Mouse (Mus musculus) hindbrain, embryonic 11.5 days (tissue): Measurements from ENCODE around the gene Trpc3. TPM values are rescaled to one million over a fixed set of nuclear protein-coding genes. Genes with fewer than 3 reads are reported as not detected.
A peak's percentile ranks its signal among the peaks of the same experiment; 100 is the strongest.
"Not testable (repeated sequence)": the region's sequence is repeated elsewhere in the genome, so short reads cannot be mapped to it uniquely, and the experiment has no call there.

Experiments used
- ATAC-seq: fragments of 200-750 bp; cut with Nextera tagmentation; 2 replicates; pipeline ENCODE4 v1.8.0; 2017; ENCODE audit warnings: mild to moderate bottlenecking, moderate TSS enrichment, moderate library complexity; ENCODE audit not compliant: low FRiP score
- DNase-seq: peaks from one replicate; pipeline ENCODE4 v3.0.0-alpha.2; 2015; ENCODE audit warnings: low spot score
- H3K27ac ChIP-seq: fragments of 300-500 bp; sonication (generic); 2 replicates; pipeline ENCODE4 v1.5.1; 2014; ENCODE audit warnings: mild to moderate bottlenecking, low read depth, low read length
- H3K27me3 ChIP-seq: fragments of 300-500 bp; sonication (generic); 2 replicates; pipeline ENCODE4 v1.6.1; 2014; ENCODE audit warnings: mild to moderate bottlenecking, low read length, moderate library complexity, mixed read lengths; ENCODE audit not compliant: control insufficient read depth, insufficient read depth
- H3K36me3 ChIP-seq: fragments of 300-500 bp; sonication (generic); 2 replicates; pipeline ENCODE4 v1.6.1; 2014; ENCODE audit warnings: mild to moderate bottlenecking, low read length, moderate library complexity, mixed read lengths; ENCODE audit not compliant: control insufficient read depth, insufficient read depth
- H3K4me1 ChIP-seq: fragments of 300-500 bp; sonication (generic); replicated peaks from 2 replicates; pipeline ENCODE4 v1.6.1; 2014; ENCODE audit warnings: low read length, mixed read lengths; ENCODE audit not compliant: control insufficient read depth, insufficient read depth
- H3K4me2 ChIP-seq: fragments of 300-500 bp; sonication (generic); replicated peaks from 2 replicates; pipeline ENCODE4 v1.6.1; 2014; ENCODE audit warnings: mild to moderate bottlenecking, low read depth, low read length
- H3K4me3 ChIP-seq: fragments of 300-500 bp; sonication (generic); 2 replicates; pipeline ENCODE4 v1.5.1; 2014; ENCODE audit warnings: low read depth, low read length
- H3K9ac ChIP-seq: fragments of 300-500 bp; sonication (generic); 2 replicates; pipeline ENCODE4 v1.6.1; 2014; ENCODE audit warnings: low read depth, low read length
- H3K9me3 ChIP-seq: fragments of 300-500 bp; sonication (generic); 2 replicates; pipeline ENCODE4 v1.6.1; 2016; ENCODE audit warnings: low read length; ENCODE audit not compliant: control insufficient read depth
- WGBS: fragments of 180-500 bp; shearing (Covaris S2); extraction: QIAGEN DNeasy Blood & Tissue Kit; methylation state at CpG from one replicate; pipeline ENCODE4 v1.1.7; 2014; 5-methylcytosine and 5-hydroxymethylcytosine counted together
- polyA plus RNA-seq: library from polyadenylated mRNA; unstranded; fragments of >200 nt; fragmentation: Nextera tagmentation; extraction: Ambion mirVana; gene quantifications from 2 replicates; pipeline ENCODE4 v1.2.1, GENCODE M21; 2014

Gene Trpc3
- polyA plus RNA-seq, 1 experiment from 2014 or later, result 5.2 TPM

GRCm38 (mm10) chr3:36613908-36614255 lies 76.1 kb downstream of the Trpc3 start:
- no peak overlapping the region for H3K9ac ChIP-seq
- H3K4me2 ChIP-seq, result no peak overlapping the region
- H3K36me3 ChIP-seq, result no peaks in the 10 kb centered on the region
- no peaks in the 10 kb centered on the region for H3K4me1 ChIP-seq
- DNase-seq (no peak), ATAC-seq (no peak; the same call in 1 of the 2 replicates)
- 67% methylated on average over 5 of the region's 5 CpGs for WGBS
- H3K27ac ChIP-seq, result no peak overlapping the region
- no peaks in the 10 kb centered on the region for H3K9me3 ChIP-seq
- no peaks in the 10 kb centered on the region for H3K27me3 ChIP-seq
- no peak overlapping the region for H3K4me3 ChIP-seq

- DNase-seq (peak; percentile 99), ATAC-seq (peak; percentile 100)
- H3K4me1 ChIP-seq, result no peaks in the 10 kb centered on the region
- peak within 1 kb of the TSS; percentile 74 for H3K9ac ChIP-seq
- no peaks in the 10 kb centered on the region for H3K36me3 ChIP-seq
- peak within 1 kb of the TSS; percentile 46 for H3K4me2 ChIP-seq
- no peaks in the 10 kb centered on the region for H3K9me3 ChIP-seq
- peak within 1 kb of the TSS; percentile 61 for H3K4me3 ChIP-seq
- H3K27ac ChIP-seq, result no peak within 1 kb of the TSS
- H3K27me3 ChIP-seq, result no peaks in the 10 kb centered on the region
- 5% methylated on average over 36 of the region's 38 CpGs for WGBS
Measured at GRCm38 (mm10) chr3:36613202-36613907, 76.6 kb downstream of the Trpc3 start, which contains the start of gene Bbs7. Bbs7 (minus strand) TSS chr3:36613477.

- H3K27ac ChIP-seq, result no peak overlapping the region
- WGBS, result 8% methylated on average over 6 of the region's 6 CpGs
Measured at GRCm38 (mm10) chr3:36612687-36613086, 77.3 kb downstream of the Trpc3 start.

GRCm38 (mm10) chr3:36605894-36606783 lies 83.8 kb downstream of the Trpc3 start:
- Histone ChIP-seq H3K9ac (no peak overlapping the region), H3K36me3 (no peaks in the 10 kb centered on the region), H3K4me1 (no peaks in the 10 kb centered on the region), H3K4me3 (no peak overlapping the region), H3K27me3 (no peaks in the 10 kb centered on the region), H3K4me2 (no peak overlapping the region), H3K9me3 (no peaks in the 10 kb centered on the region), H3K27ac (no peak overlapping the region)
- no peak for DNase-seq
- 79% methylated on average over 7 of the region's 7 CpGs for WGBS
- ATAC-seq, result no peak

More at GRCm38 (mm10) chr3:36612687-36613086, 77.3 kb downstream of the Trpc3 start:
- Histone ChIP-seq H3K4me3 (peak overlapping the region; percentile 61), H3K9me3 (no peaks in the 10 kb centered on the region), H3K4me2 (peak overlapping the region; percentile 46), H3K36me3 (no peaks in the 10 kb centered on the region), H3K4me1 (no peaks in the 10 kb centered on the region), H3K9ac (peak overlapping the region; percentile 74), H3K27me3 (no peaks in the 10 kb centered on the region)
- DNase-seq, result no peak
- peak; percentile 48 for ATAC-seq

GRCm38 (mm10) chr3:36599773-36600172 lies 90.2 kb downstream of the Trpc3 start:
- not testable (repeated sequence) for H3K36me3 ChIP-seq, H3K4me1 ChIP-seq, H3K9ac ChIP-seq, H3K27me3 ChIP-seq, H3K27ac ChIP-seq, ATAC-seq, H3K9me3 ChIP-seq, H3K4me3 ChIP-seq, DNase-seq, H3K4me2 ChIP-seq
- WGBS, result 90% methylated on average over 8 of the region's 9 CpGs

- no peaks in the 10 kb centered on the region for H3K36me3 ChIP-seq
- H3K9me3 ChIP-seq, result no peaks in the 10 kb centered on the region
- H3K4me3 ChIP-seq, result no peak overlapping the region
- no peak overlapping the region for H3K27ac ChIP-seq
- no peak for ATAC-seq
- DNase-seq, result no peak
- H3K4me1 ChIP-seq, result no peaks in the 10 kb centered on the region
- H3K4me2 ChIP-seq, result no peak overlapping the region
- H3K9ac ChIP-seq, result no peak overlapping the region
- no peaks in the 10 kb centered on the region for H3K27me3 ChIP-seq
- 88% methylated on average over 3 of the region's 3 CpGs for WGBS
Measured at GRCm38 (mm10) chr3:36598811-36599210, 91.2 kb downstream of the Trpc3 start.

- peak; percentile 100 for ATAC-seq
- Histone ChIP-seq H3K27me3 (no peaks in the 10 kb centered on the region), H3K9me3 (no peaks in the 10 kb centered on the region), H3K36me3 (peaks cover 7% of the 10 kb centered on the region; the same call in 1 of the 2 replicates), H3K4me3 (peak within 1 kb of the TSS; percentile 79), H3K4me1 (0 out of 2 replicates have a peak, but pooled peaks cover 4% of the 10 kb centered on the region), H3K4me2 (peak within 1 kb of the TSS; percentile 77), H3K9ac (peak within 1 kb of the TSS; percentile 76), H3K27ac (peak within 1 kb of the TSS; percentile 72)
- under 1% methylated on average over 60 of the region's 60 CpGs for WGBS
- DNase-seq, result peak; percentile 97
Measured at GRCm38 (mm10) chr3:36571827-36572378, 118.1 kb downstream of the Trpc3 start, which contains the start of gene Ccna2. Ccna2 (minus strand) TSS chr3:36572150.

- H3K27me3 ChIP-seq, result no peaks in the 10 kb centered on the region
- peak overlapping the region; percentile 77 for H3K4me2 ChIP-seq
- WGBS, result under 1% methylated on average over 46 of the region's 46 CpGs
- H3K36me3 ChIP-seq, result peaks cover 11% of the 10 kb centered on the region; the same call in 1 of the 2 replicates
- peak overlapping the region; percentile 76 for H3K9ac ChIP-seq
- H3K4me1 ChIP-seq, result 0 out of 2 replicates have a peak, but pooled peaks cover 4% of the 10 kb centered on the region
- DNase-seq (peak; percentile 46), ATAC-seq (peak; percentile 43)
- peak overlapping the region; percentile 79 for H3K4me3 ChIP-seq
- H3K9me3 ChIP-seq, result no peaks in the 10 kb centered on the region
- H3K27ac ChIP-seq, result peak overlapping the region; percentile 51; the same call in 1 of the 2 replicates
Measured at GRCm38 (mm10) chr3:36571361-36571826, 118.6 kb downstream of the Trpc3 start.
